Mouse (Mus musculus) macrophage (primary cell): Measurements from ENCODE around the gene Lpin2. TPM values are rescaled to one million over a fixed set of nuclear protein-coding genes. Genes with fewer than 3 reads are reported as not detected.
A peak's percentile ranks its signal among the peaks of the same experiment; 100 is the strongest.

Experiments used
- H3K27ac ChIP-seq: fragments of 350-480 bp; formaldehyde crosslinking; 2 replicates; pipeline ENCODE4 v1.9.0; 2021
- H3K36me3 ChIP-seq: fragments of 350-480 bp; formaldehyde crosslinking; 2 replicates; pipeline ENCODE4 v1.9.0; 2021; ENCODE audit errors: inconsistent target
- H3K4me3 ChIP-seq: fragments of 350-480 bp; formaldehyde crosslinking; 2 replicates; pipeline ENCODE4 v1.9.0; 2021; ENCODE audit errors: inconsistent target
- H3K79me2 ChIP-seq: fragments of 350-480 bp; formaldehyde crosslinking; 2 replicates; pipeline ENCODE4 v1.9.0; 2021; ENCODE audit errors: inconsistent target
- WGBS: methylation state at CpG from one replicate; pipeline ENCODE4 v1.1.7; 2026; ENCODE audit warnings: inconsistent platforms; ENCODE audit not compliant: missing documents; 5-methylcytosine and 5-hydroxymethylcytosine counted together
- polyA plus RNA-seq: library from polyadenylated mRNA; stranded (reverse); fragments of 250-400 nt; gene quantifications from 3 replicates; pipeline ENCODE4 v1.2.4, GENCODE M21; 2018; ENCODE audit warnings: inconsistent platforms

The Lpin2 gene
- polyA plus RNA-seq, 1 experiment from 2014 or later: 42.3 TPM

DNA sequence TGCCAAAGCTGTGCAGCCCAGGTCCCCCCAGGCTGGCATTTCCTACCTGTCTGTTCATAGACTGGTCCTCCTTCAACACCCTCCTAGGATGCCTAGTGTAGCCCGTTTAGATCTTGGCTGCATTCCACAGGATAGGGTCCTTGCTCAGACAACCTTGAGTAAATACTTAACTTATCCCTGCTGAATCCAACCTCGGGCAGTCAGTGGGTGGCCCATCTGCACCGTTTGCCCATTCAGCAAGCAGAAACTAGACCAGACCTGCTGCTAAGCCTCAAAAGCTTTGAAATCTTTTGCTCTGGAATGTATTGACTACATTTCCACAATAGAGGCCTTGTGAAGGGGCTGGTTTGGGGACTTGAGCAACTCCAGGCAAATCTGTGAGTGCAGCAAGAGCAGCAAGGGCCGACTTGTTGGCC, 23.2 kb upstream of the Lpin2 start:
- WGBS: 90% methylated on average over 4 of the region's 4 CpGs
- no peak overlapping the region for H3K27ac ChIP-seq
- H3K36me3 ChIP-seq: no peaks in the 10 kb centered on the region
- H3K4me3 ChIP-seq: no peak overlapping the region
- H3K79me2 ChIP-seq: no peaks in the 10 kb centered on the region

DNA sequence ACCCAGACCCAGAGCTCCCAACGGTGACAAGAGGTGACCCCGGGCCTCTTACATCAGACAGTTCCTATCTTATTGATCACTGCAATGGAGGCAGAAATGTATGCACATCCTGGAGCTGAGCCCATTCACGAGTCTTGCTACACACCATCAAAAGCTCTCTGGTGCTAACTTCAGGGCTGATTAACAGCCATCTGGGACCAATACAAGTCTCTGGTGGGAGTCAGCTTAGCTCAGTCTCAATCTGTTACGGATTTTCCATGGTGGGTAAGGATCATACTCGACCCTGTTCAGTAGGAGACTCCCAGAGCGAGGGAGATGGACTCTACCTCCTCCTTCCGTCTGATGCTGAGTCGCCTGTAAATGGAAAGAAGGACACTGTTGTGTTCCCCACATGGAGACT, 22.6 kb upstream of the Lpin2 start:
- WGBS: 90% methylated on average over 8 of the region's 8 CpGs
- Histone ChIP-seq H3K36me3 (no peaks in the 10 kb centered on the region), H3K4me3 (no peak overlapping the region), H3K27ac (no peak overlapping the region), H3K79me2 (no peaks in the 10 kb centered on the region)

DNA sequence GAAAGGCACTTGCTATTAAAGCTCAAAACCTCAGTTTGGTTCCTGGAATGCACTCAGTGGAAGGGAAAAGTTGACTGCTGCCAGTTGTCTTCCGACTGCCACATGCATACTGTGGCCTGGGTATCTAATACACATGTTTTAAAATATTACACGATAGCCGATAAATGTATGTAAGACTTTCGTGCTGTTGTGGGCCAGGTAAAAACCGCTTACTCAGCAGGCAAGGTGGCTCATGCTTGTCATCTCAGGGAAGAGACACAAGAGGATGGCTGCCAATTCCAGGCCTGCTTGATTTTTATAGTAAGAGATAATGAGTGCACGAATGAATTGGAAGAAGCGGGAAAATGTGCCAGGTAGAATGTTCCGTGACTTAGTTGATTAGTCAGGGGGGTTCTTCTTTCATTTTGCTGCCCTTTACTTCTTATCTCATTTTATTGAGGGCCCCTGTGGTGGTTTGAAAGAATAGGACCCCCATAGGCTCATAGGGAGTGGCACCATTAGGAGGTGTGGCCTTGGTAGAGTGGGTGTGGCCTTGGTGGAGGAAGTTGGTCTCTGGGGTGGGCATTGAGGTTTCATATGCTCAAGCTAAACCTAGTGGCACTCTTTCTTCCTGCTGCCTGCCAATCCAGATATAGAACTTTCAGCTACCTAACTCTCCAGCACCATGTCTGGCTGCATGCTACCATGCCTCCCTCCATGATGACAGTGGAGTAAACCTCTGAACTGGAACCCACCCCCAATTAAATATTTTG, 21.9 kb upstream of the Lpin2 start:
- H3K79me2 ChIP-seq: no peaks in the 10 kb centered on the region
- no peak overlapping the region for H3K4me3 ChIP-seq
- H3K36me3 ChIP-seq: no peaks in the 10 kb centered on the region
- over 99% methylated on average over 8 of the region's 8 CpGs for WGBS
- no peak overlapping the region for H3K27ac ChIP-seq

DNA sequence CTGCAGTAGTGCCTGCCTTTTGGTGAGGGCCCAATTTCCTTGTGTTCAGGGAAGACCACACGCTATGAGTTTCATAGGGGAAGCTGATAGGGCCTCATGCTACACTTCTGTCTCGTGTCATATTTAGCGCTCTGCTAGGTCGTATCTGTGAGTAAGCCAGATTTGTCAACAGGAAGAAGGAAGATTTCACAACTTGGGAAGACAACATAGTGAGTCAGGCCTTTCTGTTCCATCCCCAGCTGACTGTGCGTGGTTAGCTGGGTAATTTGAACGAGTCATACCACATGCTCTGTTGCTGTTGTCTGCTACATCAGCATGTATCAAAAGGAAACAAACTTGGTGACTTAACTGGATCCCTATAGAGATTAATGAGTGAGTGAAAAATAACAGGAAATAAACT, 17.4 kb upstream of the Lpin2 start:
- H3K27ac ChIP-seq: peak overlapping the region; percentile 74
- H3K4me3 ChIP-seq: no peak overlapping the region

DNA sequence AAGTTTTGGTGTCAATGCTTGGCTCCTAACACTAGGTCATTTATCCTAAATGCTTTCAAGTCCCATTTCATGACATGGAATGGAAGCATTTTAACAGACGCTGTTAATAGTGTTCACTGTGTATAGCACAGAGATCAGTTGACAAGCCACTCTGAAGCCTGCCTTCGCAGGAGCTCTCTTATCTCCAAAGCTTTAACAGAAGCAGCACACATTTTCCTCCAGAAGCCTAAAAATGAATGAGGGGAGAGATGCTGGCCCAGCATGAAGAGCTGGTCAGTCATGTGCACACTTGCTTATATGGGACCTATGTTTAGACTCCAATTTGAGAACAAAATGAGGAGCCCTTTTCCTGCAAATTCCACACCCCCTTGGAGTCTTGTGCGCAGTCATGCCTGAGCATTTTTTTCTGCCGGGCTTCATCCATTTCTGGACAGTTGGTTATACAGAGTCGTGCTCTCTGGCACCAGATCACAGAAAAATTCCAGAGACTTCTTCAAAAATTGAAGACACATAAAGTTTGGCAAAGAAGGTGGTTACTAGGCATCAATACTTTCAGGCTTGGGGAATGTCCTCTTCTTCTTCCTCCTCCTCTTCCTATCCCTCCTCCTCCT, 14.1 kb upstream of the Lpin2 start:
- WGBS: 97% methylated on average over 5 of the region's 5 CpGs
- Histone ChIP-seq H3K4me3 (no peak overlapping the region), H3K27ac (no peak overlapping the region), H3K36me3 (no peaks in the 10 kb centered on the region), H3K79me2 (no peaks in the 10 kb centered on the region)

More for the DNA sequence above, 17.4 kb upstream of the Lpin2 start:
- 2% methylated on average over 6 of the region's 6 CpGs for WGBS
- no peaks in the 10 kb centered on the region for H3K36me3 ChIP-seq
- no peaks in the 10 kb centered on the region for H3K79me2 ChIP-seq

DNA sequence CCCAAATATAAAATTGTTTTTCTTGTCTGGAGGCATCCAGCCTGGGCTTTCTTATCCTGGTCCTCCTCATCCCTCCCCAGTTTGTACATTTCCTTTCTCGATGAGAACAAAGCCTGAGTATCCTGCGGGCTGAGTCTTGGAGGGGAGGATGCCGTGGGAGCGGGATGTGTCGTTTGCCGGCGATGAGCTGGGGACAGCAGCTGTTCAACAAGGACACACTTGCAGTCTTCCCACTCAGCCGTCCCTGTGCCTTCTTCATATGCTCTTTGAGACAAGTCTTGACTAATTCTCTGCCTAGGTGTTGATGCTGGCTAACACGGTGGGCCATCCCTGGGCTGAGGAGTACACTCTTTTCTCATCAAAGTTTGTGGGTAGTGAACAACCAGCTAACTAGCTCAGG, 13.5 kb upstream of the Lpin2 start:
- H3K79me2 ChIP-seq: no peaks in the 10 kb centered on the region
- H3K27ac ChIP-seq: no peak overlapping the region
- no peak overlapping the region for H3K4me3 ChIP-seq
- WGBS: 95% methylated on average over 9 of the region's 9 CpGs
- no peaks in the 10 kb centered on the region for H3K36me3 ChIP-seq

DNA sequence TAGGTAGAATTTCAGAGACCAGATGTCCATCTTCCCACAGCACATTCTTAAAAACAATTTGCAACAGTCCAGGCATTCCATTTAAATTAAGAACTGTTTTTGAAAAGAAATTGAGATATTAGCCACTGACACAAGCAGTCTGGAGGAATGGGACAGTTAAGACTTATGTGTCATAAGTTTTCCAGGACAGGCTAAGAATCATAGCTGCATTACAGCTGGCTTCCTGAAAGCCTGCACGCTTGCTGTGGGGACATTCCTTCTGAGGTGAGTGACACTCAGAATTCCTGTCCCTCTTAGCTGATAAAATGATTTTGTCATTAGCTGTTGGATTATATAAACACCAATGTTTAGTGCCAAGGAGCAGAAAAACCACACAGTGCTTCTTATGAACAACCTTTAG, 12.7 kb upstream of the Lpin2 start:
- Histone ChIP-seq H3K4me3 (no peak overlapping the region), H3K27ac (no peak overlapping the region), H3K79me2 (no peaks in the 10 kb centered on the region), H3K36me3 (no peaks in the 10 kb centered on the region)
- 94% methylated on average over 1 of the region's 1 CpGs for WGBS

DNA sequence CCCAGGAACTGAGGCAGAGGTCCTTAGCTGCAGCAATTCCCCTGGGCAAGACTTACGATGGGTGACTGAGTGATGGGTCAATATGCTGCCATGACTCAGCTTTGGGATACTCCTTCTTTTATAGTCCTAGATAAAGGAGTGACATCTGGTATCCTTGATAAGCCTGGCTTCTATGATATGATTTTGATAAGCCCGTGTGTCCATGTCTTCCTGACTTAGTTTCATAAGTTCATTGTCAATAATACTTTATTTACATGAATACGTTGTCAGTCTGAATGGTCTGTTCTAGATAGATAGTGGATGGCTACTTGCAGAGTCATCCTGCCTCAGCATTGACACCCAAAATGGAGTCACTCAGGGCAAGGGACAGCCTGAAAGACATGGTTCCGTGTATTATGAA, 11.2 kb upstream of the Lpin2 start:
- Histone ChIP-seq H3K36me3 (no peaks in the 10 kb centered on the region), H3K27ac (no peak overlapping the region), H3K4me3 (no peak overlapping the region), H3K79me2 (no peaks in the 10 kb centered on the region)
- WGBS: 92% methylated on average over 4 of the region's 4 CpGs

DNA sequence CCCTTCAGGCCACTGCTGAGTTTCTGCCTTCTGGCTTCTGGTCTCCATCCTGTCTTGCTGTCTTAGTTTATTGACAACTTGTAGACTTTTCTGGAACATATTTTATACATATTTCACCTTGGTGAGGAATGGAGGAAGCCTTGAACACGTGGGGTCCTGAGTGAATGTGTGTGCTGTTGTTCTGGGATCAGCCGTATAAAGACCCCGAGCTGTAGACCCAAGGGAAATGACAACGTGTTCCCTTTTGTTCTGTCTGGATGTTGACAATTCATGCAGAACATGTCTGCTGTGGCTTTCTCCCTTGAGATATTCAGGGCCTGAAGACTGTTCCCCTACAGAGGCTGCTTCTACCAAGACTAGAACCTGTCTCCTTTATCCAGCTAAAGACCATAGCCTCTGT, 5.0 kb upstream of the Lpin2 start:
- no peak overlapping the region for H3K4me3 ChIP-seq
- no peak overlapping the region; the same call in 1 of the 2 replicates for H3K27ac ChIP-seq
- no peaks in the 10 kb centered on the region for H3K79me2 ChIP-seq
- H3K36me3 ChIP-seq: no peaks in the 10 kb centered on the region
- WGBS: 75% methylated on average over 4 of the region's 4 CpGs

DNA sequence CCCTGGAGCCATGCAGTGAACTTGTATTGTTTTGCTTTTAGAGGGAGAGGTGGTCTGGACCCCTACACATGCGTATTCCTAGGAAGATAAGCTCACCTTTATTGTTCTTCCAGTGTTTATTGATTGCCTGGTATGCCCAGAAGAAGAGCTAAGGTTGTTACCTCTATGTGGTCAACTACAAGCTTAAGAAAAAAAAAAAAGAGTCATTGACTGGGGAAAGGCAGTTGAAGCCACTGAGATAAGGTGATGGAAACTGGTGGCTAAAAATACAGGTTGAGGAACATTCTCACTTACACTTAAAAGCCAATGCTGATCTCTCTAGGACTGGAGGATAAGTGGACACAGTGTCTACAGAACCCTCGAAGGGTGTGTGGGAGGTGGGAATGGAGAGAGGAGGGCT, 4.4 kb upstream of the Lpin2 start:
- WGBS: 91% methylated on average over 2 of the region's 2 CpGs
- H3K4me3 ChIP-seq: peak overlapping the region; percentile 22; the same call in 1 of the 2 replicates
- no peaks in the 10 kb centered on the region for H3K36me3 ChIP-seq
- H3K79me2 ChIP-seq: no peaks in the 10 kb centered on the region
- H3K27ac ChIP-seq: peak overlapping the region; percentile 91

DNA sequence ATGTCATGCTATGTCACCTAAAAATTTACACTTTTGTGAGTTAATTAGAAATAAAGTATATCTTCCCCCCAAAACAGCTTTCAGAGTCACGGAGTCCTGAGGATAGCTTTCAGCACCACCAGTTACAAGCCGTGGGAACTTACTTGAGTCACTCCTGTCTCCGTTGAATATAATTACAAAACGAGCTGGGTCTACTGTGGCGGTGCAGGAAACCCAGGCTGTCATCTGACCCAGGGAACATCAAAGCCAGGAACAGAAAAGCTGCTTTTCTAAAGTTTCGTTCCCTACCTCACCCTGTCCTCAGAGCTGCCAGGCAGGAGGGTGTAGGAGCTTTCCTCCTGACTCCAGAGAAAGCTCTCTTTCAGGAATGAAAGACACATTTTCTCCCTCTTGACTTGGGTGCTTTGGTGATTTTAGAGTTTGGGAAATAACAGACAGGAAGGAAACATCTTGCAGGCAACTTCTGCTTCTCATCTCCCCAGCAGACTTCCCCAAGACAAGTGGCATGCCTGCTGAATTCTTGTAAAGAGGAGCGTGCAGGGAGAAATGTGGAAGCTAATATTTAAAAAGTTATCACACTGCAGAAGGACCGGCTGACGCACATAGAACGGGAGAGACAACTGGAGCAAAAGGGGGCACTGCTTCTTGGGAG, 3.7 kb upstream of the Lpin2 start:
- no peaks in the 10 kb centered on the region for H3K36me3 ChIP-seq
- H3K4me3 ChIP-seq: peak overlapping the region; percentile 22
- H3K79me2 ChIP-seq: no peaks in the 10 kb centered on the region
- peak overlapping the region; percentile 91 for H3K27ac ChIP-seq
- WGBS: under 1% methylated on average over 10 of the region's 10 CpGs

DNA sequence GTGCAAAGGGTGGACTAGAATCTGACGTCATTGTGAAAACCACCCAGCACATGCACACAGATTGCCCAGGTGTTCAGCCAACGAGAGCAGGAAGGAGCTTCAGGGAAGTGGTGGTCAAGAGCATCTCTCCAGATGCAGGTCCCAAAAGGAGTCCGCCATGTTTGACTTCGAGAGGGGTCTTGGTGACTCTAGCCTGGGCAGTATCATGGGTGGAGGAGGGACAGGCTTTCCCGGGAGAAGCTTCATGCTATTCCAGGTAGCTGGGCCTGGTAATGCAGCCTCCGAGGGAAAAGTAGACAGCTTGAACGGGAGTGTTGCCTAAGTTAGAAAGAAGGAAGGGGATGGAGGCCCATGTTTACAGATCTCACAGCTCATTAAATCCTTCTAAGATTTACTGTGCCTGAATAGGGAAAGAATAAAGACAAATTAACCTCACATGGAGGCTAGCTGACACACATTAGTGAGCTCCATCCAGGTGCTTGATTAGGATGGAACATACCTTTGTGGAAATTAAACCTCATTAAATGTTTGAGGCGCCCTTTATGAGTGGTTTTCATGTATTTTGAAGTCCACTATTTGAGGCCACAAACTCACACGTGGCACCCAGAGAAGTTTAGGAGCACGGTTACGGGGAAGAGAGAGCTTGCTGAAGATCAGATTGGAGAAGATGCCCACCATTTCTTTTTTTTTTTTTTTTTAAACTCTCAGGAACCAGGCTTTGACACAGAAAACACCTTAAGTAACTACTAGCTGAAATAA, 2.6 kb upstream of the Lpin2 start:
- peaks cover 9% of the 10 kb centered on the region for H3K79me2 ChIP-seq
- 78% methylated on average over 11 of the region's 11 CpGs for WGBS
- peak overlapping the region; percentile 91 for H3K27ac ChIP-seq
- no peak overlapping the region for H3K4me3 ChIP-seq
- no peaks in the 10 kb centered on the region for H3K36me3 ChIP-seq

DNA sequence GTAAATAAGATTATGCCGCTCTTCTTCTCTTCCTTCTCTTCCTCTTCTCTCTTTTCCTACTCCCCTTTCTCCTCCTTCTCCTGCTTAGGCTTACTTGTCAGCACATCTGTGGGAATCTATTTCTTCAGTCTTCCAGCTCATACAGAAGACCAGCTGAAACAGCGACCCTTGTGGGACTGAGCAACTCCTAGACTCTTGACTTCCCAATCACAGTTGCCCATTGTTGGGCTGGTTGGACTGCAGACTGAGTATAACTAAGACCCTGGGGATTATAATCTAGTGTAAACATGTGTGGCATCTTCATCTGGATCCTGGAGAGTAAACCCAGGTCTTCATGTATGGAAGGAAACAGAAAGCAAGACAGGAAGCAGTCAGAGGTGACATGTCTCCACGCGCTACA, 1.8 kb upstream of the Lpin2 start:
- Histone ChIP-seq H3K79me2 (peaks cover 17% of the 10 kb centered on the region), H3K36me3 (no peaks in the 10 kb centered on the region), H3K27ac (no peak overlapping the region), H3K4me3 (no peak overlapping the region)
- 93% methylated on average over 4 of the region's 4 CpGs for WGBS

DNA sequence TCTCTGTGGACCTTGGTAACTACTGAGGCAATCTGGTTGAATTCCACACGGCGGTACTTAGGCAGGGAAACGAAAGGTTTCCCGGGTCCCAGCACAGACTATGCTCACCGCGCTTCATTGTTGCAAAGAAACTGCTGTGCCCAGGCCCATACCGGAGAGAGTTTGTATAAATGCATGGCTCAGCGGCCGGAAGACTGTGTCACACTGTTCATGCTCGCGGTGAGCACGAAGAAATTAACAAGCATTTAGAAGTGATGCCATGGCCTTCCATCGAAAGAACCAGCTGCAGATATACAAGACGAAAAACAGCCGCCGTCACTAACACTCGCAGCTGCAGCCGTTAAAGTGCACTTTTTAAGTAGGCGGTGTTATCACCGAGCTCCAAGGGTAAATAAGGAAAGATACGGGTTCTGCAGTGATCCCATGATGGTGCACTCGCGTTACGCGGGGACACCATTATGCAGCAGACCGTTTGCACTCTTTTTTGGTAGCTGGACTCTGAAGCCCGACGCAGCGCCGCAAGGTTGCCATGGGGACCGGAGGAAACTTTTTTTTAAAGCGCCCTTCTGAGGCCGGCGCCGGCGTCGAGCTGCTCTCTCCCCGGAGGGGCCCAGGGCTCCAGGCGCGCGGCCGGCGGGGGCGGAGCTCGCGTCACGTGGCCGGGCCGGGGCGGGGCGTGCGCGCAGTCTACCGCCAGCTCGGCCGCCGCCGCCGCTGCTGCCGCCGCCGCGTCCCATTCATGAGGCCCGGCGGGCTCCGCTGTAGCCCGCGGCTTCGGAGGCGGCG, 704 bp downstream of the Lpin2 start:
- Histone ChIP-seq H3K36me3 (no peaks in the 10 kb centered on the region), H3K27ac (peak overlapping the region; percentile 53), H3K4me3 (peak overlapping the region; percentile 37), H3K79me2 (peaks cover 42% of the 10 kb centered on the region)
- WGBS: under 1% methylated on average over 68 of the region's 71 CpGs
